Mouse (Mus musculus) lung, postnatal 36 days (tissue): ENCODE measurements around the gene Gm3618.
"Not testable (repeated sequence)": the region's sequence is repeated elsewhere in the genome, so short reads cannot be mapped to it uniquely, and the experiment has no call there.

Experiments
- DNase-seq: peaks from one replicate; pipeline ENCODE4 v3.0.0; 2022; ENCODE audit warnings: mixed read lengths

Gene Gm3618

DNA sequence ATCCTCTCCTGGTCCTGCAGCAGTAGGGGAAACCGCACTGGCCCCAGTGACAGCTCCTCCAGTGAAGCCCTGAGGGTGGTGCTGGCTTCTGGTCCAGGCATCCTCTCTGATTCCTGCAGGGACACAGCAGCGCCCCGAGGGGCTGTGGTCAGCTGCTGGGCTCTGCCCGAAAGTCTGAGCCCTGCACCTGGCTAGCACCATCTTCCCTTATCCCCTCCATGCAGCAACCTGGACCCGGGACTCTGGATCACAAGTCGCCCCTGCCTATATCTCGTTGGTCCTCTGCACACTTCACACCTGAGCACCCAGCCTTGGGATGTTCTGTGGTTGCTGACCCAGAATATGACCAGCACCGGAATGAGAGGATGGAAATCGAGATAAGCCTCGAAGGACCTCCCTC is at the start of gene Gm3618:
Gene Gm3618 (minus strand): TSS at position 101 of the 400 bp plus-strand sequence.
- DNase-seq = not testable (repeated sequence)

GRCm38 (mm10) chr14:6390219-6390618 is 46.7 kb upstream of the Gm3618 start, which contains the start of gene Gm16440:
TSS of gene Gm16440 (minus strand) at chr14:6390319.
- DNase-seq = not testable (repeated sequence)

GRCm38 (mm10) chr14:6304743-6305142 is 38.7 kb downstream of the Gm3618 start, which contains the start of gene Gm21103:
TSS of gene Gm21103 (minus strand) at chr14:6304843.
- not testable (repeated sequence) for DNase-seq

DNA sequence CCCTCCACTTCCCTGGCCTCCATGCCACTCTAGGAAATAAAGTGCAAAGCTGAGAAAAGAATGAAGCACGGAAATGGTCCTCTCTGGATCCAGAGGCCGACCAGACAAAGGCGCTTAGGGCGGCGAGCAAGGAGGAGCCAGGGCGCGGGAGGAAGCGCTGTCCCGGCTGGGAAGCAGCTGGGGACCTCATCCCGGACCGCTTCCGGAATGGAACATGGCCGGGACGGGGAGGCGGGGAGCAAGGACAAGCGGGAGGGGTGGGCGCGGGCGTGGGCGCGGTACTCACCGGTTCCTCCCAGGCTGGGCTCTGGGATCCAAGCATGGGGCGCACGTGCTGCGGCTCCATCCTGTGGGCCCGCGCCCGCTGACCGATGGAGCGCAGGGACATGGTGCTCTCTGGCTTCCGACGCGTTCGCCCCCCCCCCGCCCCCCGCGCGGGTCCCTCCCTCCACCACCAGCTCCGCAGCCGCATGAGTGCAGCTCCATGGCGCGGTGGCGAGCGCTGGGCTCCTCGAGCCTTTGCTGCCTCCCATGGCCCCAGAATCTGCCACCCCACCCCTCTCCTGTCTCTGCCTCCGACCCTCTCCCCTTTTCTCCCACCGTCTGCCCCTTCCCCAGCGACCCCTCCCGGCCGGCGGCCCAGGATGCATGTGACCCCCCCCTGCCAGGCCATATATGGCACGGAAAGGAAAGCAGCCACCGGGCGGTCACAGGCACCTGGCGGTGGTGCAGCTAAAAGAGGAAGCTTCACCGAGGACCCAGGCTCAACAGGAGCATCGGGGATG is 56.4 kb downstream of the Gm3618 start, which contains the start of gene Gm3411:
Gene Gm3411 (minus strand): TSS at position 320 of the 785 bp plus-strand sequence.
- peak; percentile 27 for DNase-seq
